Mouse (Mus musculus) inflammation-experienced regulatory T-cells, adult 6 months (primary cell): Measurements from ENCODE around the gene Egf. TPM values are rescaled to one million over a fixed set of nuclear protein-coding genes. Genes with fewer than 3 reads are reported as not detected.
"Not testable (repeated sequence)": the region's sequence is repeated elsewhere in the genome, so short reads cannot be mapped to it uniquely, and the experiment has no call there.

Experiments used
- ATAC-seq: one replicate; pipeline ENCODE4 v1.8.0; 2017
- polyA plus RNA-seq, 3 experiments: library from polyadenylated mRNA; unstranded; fragments of 100-300 nt; shearing (Covaris generic); gene quantifications; one replicate each; pipeline ENCODE4 v1.2.1; 2017

Gene Egf
- 1 to 10 TPM in 1 of 3 experiments, under 1 TPM in 2; 0.55 to 3.2 (median 0.93) TPM for polyA plus RNA-seq

DNA sequence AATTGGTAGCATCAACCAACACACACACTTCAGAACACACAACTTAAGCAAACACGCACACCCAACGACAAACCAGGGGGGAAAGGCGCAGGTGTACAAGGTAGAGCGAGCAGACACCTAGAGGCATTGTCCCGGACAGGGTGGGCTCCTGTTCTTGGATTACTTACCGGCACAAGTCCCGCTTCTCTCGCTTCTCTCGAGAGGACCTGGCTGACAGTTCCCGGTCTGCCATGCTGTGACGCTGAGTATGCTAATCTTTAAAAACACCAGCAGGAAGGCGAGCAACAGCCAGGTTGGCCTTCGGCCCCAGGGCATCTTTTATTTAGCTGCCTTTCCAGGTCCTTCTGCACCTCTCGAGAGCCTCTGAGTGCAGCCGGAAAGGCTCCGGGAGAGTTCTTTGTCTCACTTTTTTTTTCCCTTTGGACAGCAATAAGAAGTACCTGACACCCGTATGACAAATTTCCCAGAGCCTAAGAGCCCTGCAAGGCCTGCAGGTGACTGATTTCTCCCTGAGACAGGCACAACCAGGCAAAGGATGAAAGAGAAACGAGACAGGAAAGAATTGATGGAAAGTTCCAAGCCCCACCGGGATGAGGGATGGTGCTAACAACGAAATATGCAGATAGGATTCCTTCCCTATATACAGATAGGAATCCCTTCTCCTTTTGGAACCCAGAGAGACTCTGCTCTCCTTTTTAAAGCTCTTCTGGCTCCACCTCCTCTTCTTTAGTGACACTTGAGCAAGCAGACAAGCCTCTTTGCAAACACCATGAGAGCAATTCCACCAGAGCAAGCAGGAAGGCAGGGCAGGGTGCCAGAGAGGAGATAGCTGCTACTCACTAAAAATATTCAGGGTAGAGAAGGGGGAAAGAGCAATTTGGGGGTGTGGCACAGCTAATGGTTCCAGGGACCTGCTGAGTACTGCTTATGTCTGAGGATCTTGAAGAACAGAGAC, at the start of gene Egf:
Egf (minus strand) TSS at position 667 of the 955 bp plus-strand sequence.
- ATAC-seq = no peak

DNA sequence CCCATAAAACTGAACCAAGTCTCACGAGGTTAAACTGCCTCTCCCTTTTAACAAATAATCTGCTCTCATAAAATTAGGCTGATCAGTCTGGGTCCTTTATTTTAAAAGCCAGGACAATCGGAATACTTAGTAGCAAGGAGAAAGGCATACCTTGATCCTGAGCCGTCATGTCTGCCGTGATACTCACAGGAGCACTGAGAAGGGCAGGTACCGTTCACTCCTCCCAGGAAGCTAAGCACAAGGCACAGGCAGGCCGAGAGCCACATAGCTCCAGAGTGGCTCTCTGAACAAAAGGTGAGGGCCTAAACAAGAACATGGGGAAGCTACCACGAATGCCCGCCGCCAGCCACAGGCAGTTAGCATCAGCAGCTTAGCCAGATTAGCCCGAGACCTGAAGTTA, 48.6 kb upstream of the Egf start, which contains the start of gene Lrit3:
Lrit3 (minus strand) TSS at position 266 of the 400 bp plus-strand sequence.
- ATAC-seq = no peak

DNA sequence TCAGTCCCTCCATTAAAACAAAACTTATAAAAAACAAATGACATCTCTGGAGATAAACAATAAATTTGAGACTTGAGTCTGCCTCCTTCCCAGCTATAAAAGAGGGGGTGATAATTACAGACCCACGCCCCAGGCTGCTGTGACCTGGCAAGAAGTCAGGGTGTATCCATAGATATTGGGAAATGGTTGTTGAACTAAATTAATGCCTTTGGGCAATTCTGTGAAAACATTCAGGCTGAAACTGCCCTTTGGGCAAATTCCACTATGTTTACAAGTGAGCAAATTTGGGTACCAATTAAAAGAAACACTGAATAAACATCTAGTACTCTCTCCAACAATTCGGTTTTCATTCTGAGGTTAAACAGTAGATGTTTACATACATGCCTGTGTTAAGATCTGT, 43.9 kb upstream of the Egf start:
- no peak for ATAC-seq

DNA sequence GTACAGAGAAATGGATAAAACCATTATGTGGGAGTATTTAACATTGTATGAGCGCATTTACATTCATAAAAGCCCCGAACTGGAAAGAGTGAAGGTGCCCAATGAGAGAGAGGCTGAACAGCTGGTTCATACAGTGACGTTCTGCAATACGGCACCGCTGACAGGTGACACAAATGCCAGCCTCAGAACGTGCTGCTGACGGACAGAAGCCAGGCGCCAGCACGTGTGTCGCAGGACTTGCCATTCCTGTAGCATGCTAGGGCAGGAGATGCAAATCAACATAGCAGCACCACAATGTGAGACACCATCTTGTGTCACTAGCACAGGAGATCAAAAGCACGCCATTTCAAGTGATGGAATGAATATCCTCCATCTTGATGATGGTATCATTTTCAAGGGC, 43.4 kb upstream of the Egf start:
- ATAC-seq = no peak

DNA sequence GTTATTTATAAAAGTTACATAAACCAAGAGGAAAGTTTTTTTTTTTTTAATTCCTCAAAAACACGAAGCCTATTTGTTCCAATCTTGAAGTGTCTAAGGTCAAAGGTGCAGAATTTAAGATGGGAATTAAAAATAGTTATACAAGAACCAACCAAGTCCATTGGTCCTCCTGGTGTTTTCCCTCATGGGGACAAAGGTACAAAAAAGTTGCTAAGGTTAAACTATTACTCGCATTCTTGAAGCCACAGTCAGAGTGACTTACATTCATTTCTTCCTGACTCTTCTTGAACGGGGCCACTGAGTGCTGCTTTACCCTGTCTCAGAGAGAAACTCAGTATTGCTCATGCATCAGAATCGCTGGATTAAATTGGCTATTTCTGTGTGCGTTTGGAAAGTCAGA, 42.2 kb upstream of the Egf start:
- ATAC-seq = no peak

DNA sequence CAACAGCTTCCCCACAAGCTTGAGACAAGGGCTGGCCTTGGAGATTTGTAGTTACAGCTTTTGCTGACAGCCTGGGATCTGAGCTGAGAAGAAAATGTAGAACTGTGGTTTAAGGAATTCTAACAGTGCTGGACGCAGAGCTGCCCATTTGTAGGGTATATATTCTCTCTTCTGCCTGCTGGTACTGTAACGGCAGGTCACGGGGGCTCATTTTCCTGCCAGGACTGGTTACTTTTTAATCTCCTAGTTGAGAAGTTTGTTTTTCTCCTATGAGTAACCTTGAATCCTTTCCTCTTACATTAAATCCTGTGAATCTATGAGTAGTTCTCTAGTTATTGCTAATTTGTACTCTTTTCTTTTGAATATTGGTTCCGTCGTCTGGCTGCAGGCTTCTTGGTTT, 38.7 kb upstream of the Egf start:
- ATAC-seq = no peak

DNA sequence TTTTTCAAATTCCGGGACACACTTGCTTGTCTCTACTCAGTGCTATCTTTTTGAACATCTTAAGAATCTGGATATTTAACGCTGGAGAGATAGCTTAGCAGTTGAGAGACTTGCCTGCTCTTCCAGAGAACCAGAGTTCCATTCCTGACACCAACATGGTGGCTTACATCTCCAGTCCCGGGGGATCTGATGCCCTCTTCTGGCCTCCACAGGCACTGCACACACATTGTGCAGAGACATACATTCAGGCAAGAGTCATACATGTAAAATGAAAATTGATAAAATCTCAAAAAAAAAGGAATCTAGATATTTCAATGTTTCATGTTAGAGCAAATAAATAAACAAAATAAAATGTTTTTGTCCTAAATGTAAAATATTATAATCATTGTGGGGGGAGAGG, 27.6 kb upstream of the Egf start:
- ATAC-seq = no peak

DNA sequence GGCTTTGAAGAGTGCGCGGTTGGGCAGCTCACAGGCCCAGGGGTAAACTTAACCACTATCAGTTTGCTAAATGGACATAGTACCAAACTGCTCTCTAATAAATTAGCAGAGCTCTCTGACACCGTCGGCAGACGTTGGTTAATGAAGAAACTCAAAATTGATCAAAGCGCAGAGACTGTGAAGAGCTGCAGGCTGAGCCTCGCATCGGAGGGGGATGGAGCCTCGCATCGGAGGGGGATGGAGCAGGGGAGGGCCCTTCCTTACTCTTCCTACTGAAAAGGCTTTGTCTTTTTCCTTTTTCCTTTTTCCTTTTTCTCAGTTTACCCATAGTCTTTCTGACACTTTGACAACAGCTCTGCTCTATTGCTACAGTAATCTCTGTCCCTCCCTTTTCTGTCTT, 26.3 kb upstream of the Egf start:
- ATAC-seq = no peak

DNA sequence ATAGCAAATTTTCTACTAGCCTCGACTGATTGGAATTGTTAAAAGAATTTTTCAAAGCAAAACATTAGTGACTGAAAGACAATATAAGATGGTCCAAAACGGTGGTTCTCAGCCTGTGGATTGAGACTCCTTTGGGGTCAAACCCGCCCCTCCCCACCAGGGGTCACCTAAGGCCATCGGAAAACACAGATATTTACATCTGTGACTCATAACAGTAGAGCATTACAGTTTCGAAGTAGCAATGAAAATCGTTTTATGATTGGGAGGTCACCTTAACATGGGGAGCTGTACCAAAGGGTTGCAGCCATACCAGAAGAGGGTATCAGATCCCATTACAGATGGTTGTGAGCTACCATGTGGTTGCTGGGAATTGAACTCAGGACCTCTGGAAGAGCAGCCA, 16.1 kb upstream of the Egf start:
- ATAC-seq = no peak

DNA sequence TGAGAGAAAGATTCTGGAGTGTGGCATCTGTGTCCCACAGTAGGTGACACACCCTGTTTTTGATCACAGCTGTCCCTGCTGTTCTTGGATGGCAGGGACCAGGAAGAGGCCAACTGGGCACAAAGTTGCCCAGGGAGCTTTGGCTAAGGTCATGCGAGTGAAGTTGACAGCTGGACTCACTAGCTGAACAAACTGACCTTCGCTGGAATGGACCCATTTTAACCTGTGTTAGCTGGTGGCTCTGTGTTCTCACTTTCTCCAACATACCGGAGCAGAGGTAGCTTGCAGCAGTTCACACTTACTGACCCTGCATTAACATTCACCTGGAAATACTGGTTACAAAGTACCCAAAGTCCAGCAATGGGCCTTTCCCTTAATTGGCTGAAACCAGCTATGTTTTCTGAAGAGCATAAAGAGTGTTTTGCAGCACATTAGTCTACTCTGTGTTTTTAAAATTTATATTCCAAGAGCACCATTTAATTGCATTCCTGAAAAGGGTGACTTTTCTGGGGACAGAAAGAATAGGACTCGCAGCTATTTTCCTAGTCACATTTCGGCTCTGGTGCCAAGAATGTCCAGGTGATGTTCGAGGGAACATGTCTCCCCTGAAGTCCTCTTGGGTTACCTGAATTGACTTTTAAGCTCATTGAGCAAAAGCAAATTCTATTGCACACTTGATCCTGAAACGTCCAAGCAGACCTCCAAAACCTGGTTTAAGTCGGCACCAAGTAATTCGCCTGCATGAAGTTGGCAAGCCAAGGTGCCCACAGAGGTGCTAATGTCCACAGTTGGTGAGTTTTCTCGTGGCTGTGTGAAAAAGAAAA, 12.1 kb upstream of the Egf start:
- no peak for ATAC-seq

DNA sequence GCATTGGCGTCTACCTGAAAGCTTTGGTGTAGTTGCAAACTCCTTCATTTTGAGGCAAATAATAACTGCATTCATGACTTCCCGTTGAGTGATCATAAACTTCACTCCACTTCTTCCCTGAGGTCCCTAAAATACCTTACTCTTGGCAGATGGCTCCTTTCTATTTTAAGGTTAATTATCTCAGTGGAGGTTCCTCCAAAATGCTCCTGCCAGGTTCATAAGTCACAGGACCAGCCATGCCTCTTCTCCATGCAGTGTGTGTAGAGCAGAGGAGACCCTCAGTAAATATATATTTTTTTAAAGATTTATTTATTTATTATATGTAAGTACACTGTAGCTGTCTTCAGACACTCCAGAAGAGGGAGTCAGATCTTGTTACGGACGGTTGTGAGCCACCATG, 11.0 kb upstream of the Egf start:
- ATAC-seq = no peak

DNA sequence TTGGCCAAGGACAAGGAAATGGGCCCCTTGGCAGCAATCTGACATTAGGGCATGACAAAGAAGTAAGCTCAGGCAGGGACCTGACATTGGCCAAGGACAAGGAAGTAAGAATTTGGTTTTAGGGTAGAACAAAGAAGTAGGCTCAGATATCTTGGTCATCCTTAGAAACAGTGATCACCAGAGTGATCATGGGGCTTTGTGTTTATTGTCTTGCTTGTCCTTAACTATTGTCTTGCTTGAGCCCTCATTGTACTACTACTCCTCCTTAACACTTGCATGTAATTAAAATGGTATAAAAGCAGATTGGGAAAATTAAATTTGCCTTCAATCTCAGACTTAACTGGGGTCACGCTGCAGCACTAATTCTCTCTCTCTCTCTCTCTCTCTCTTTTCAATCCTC, 2.5 kb upstream of the Egf start:
- not testable (repeated sequence) for ATAC-seq

DNA sequence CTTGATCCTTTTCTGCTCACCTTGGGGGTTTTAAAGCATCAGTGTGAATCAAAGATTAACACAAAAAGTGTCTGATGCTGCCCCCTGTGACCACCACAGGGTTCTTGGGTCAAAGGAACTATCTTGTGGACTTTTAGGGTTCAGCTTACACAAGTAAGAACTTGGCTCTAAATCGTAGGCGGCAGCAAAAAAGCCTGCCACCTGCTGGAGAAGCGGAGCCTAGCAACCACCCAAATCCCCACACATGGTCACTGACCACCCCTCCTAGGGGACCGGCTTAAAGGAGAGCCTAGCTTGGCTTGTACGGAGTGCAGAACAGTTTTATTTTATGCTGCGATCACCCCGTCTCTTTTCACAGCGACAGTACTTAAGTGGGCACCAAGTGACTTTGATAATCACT, 10.3 kb downstream of the Egf start:
- ATAC-seq = peak; percentile 50

DNA sequence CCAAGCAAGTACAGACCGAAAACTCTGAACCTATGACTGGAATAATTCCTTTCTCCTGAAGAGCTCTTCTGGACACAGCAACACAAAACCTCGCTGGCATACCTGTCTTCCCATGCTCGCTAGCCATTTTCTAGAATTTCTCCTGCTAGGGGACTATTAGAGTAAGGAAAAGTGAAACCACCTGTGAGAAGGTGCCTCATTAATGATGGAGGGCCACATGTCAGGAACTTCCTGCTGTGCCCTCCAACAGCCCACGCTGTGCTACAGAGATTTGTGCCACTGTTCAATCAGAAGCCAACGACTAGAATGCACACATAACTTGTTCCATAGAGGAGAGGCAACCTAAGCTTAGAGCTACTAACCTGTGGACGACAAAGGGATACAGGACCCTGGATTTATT, 12.3 kb downstream of the Egf start:
- no peak for ATAC-seq

DNA sequence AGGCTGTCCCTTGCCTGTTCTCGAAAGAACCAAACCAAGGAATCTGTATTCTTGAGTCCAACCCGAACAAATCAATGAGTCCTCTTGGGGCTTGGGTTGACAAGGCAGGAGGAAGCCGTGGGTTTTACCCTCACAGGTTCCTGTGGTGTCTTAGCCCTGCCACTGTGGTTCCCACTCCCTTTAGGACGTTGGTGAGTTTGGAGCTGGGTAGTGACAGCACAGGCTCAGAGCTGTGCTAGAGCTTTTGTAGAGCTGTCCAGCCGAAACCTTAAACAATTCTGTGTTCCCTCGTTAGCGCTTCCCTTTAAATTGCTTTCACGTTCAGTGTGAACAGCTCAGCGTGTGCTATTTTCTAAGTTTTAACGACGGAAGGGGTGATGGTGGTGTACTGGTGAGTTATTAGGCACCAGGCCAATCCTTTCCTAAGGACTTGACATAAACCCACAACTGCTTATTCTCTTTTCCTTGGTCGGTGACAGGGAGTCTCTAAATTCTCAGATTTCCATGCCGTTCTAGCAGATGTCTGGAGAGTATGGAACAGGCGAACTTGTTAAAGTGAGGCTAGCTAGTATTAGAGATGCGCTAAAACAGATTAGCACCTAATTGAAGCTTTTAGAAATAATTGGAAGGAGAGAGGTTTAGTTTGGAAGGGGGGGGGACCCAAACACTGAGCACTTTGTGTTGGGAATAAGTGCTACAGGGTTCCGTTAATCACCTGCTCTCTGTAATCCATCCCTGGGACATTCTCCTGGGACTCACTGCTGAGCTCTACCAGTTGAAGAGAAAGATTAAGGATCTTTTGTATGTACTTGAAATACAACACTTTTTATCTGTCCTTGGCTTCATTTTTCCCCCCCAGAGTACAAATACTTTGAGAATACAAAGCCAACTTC, 16.6 kb downstream of the Egf start:
- no peak for ATAC-seq

DNA sequence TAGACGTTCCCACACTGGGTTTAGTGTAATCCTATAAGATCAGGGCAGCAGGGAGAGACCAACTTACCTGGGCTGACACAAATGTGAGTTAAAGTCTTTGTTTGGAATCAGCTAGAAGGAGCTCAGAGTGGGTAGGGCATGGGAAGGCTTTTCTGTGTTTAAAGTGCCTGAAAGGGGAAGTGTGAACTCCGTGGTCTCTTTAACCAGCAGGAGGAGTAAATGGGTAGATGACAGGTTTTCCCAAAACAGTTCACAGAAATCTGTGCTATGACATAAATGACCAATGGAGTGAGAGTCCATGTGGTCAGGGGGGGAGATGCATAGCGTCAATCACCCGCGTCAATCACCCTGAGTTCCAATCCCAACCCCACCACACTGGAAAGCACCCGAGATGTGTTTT, 23.5 kb downstream of the Egf start:
- no peak for ATAC-seq

DNA sequence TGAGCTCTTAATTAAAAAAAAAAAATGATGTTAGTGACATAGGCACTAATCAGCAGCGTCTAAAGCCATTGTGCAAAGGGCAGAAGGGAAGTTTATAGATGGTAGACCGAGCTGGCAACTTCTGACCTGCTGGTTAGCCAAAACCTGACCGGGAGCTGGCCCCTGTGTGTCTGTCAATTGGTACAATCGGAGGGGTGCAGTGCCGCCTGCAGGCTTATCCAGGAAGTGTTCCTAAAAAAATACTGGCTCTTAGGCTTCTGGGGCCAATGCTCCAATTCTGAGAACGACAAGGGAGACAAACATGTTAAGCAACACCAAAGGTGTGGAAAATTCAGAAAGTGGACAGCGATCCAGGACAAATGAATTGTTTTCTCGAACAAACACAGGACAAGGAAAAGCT, 24.7 kb downstream of the Egf start:
- no peak for ATAC-seq

DNA sequence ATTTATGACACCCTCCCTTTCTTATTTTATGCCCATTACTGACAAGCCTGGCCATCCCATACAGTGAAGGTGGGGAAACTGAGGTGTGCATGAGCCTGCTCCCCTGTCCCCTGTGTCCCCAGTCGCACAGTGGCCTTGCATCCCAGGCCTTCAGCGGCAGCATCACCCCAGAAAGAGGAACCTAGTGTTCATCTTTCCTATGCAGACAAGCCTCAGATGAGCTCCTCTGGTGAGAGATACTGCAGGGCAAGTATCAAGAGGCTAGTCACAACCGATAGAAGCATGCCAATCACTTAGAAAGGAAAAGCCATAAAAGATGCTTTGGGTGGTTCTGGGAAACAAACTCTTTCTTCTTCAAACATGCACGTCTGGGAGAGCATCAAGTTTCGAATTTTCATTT, 25.2 kb downstream of the Egf start:
- no peak for ATAC-seq

DNA sequence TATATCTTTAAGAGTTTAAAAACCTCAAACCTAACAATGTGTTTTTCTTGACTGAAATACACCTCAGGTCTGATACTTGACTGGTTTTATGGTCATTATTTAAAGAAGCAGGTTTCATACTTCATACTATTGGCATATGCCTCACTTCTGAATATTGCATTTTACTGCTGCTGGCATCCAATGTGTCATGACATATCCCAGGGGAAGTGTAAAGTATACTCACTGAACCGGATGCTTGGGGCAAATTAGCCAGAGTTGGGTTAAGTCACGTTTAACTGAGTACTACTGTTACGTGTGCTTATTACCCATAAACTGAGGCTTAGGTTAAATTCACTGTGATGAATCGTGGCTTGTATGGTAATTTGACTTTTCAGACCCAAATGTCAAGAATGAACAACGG, 29.5 kb downstream of the Egf start:
- peak; percentile 14 for ATAC-seq

DNA sequence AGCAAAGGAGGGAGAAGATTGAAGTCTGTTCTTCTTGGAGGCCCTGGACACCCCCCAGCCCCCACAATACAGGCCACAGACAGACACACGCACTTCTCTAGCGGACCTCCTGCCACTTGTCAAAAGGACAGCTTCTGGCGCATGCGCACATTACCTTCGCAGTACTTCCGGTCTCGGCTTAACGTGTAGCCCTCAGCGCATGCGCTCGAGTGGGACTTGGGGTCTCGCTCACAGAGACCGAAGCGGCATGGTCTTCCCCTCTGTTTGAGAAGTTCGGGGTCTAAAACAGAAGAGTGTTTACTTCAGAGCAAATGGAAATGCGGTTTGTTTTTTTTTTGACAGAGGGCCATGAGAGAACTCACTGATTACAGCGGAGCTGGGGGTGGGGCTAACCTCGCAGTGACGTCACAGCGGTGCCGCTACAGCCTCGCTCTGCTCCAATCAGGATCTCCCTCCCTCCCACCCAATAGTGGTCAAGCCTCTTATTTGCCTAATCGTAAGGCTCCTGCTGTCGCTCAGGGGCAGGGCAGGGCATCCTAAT, 30.1 kb downstream of the Egf start:
- peak; percentile 94 for ATAC-seq

DNA sequence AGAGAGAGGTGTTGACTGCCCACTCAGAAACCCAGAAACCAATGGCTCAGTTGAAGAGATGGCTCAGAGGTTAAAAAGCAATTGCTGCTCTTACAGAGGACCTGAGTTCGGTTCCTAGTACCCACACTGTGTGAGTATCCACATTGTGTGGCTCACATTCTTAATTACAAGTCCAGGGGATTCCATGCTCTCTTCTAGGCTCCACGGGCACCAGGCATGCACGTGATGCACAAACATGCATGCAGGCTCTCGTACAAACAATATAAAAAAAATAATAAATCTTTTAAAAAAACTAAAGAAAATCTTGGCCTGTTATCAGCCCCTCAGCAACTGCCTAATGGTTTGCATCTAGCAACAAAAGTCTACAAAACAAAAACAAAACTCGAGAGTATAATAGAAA, 30.6 kb downstream of the Egf start:
- no peak for ATAC-seq

DNA sequence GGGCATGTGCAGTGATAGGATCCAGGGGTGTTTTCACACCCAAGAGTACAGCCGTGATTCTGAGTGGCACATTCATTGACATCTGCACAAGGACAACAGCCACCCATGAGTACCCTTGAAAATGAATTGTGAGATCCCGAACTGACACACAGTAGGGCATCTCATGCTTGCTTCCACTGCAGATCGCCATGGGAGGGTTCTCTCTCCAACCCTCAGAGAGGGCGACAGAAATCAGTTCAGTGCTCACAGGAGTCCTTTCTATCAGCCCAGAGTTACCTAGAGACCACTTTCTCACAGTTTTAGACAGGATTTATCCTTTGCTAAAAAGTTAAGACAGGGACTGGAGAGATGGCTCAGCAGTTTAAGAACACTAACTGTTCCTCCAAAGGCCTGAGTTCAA, 31.8 kb downstream of the Egf start:
- ATAC-seq = no peak
